Mouse (Mus musculus): Measurements from ENCODE around the gene Calu. TPM values are rescaled to one million over a fixed set of nuclear protein-coding genes. Genes with fewer than 3 reads are reported as not detected.

Gene Calu
- total RNA-seq (2012; rRNA removed) (107 and 125 TPM in 2 replicates), total RNA-seq (2014; rRNA removed) (161 and 166 TPM in 2 replicates), polyA plus RNA-seq (2012; ENCODE audit: insufficient read length, low read depth) (112 and 128 TPM in 2 replicates)

DNA sequence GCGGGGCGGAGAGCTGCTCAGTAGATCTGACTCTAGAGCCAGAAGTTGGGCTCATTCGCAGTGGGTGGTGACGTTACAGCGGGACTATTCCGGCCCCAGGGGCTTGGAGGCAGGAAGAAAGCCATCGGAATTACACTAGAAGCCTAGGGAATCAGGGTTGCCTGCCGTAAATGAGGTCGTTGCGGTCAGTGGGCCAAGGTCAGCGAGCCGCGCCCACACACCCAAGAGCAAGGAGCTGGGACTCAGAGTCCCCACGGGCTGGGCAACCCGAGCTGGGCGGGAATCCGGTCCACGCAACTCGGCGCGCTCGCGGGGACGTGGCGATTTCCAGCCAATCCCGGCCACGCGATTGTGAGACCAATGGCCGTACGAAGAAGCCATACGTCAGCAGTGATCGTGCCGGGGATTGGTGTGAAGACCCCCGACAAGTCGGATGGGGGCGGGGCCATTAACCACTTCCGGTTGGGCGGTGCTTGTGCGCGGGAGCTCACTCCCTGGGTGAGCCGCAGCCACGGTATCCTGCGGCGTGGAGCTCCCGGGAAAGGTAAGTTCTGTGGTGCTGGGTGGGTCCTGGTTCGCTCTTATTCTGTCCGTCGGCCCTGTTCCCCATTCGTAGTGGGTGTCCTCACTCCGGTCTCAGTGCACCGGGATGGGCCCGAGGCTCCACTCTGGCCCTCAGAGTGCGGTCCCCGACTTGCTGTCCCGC, at the start of gene Calu:
Calu (plus strand) TSS at position 405 of the 706 bp plus-strand sequence.
- dilution Hi-C loops (cut with MboI; ENCODE audit: extremely low pct_ligation_motif_present, extremely low pct_unique_long_range_greater_than_20kb, low sequenced_read_pairs), result no loop called here
- TF ChIP-seq HCFC1 (IDR thresholded peaks at IDR 0.05; ENCODE audit: low read depth, low read length) (peak; percentile 77), E2F4 (IDR thresholded peaks at IDR 0.05; ENCODE audit: insufficient replicate concordance, low read depth, low read length) (0 out of 2 replicates have a peak, but pooled peaks have one; percentile 40), KAT2A (IDR thresholded peaks at IDR 0.05; ENCODE audit: insufficient replicate concordance, low read length) (0 out of 2 replicates have a peak, but pooled peaks have one; percentile 60), ELF1 (IDR thresholded peaks at IDR 0.05; ENCODE audit: low read depth, low read length) (peak; percentile 82), MAZ (IDR thresholded peaks at IDR 0.05; ENCODE audit: low read depth, low read length) (0 out of 2 replicates have a peak, but pooled peaks have one; percentile 16), SIN3A (IDR thresholded peaks at IDR 0.05; ENCODE audit: low read length) (peak; percentile 60; the same call in 1 of the 2 replicates), RCOR1 (conservative IDR thresholded peaks at IDR 0.05; ENCODE audit: low read depth, low read length) (no peak), POLR2A (IDR thresholded peaks at IDR 0.05; ENCODE audit: low read depth, low read length) (peak; percentile 99), UBTF (IDR thresholded peaks at IDR 0.05; ENCODE audit: low read depth, low read length) (no peak), NRF1 (IDR thresholded peaks at IDR 0.05; ENCODE audit: low read depth, low read length) (peak; percentile 63), ZMIZ1 (IDR thresholded peaks at IDR 0.05; ENCODE audit: low read depth, low read length) (peak; percentile 93), POLR2AphosphoS2 (IDR thresholded peaks at IDR 0.05; ENCODE audit: low read depth, low read length) (peak; percentile 86; the same call in 1 of the 2 replicates), IRF4 (IDR thresholded peaks at IDR 0.05; ENCODE audit: low read depth, low read length) (no peak; the same call in 1 of the 2 replicates), TBP (conservative IDR thresholded peaks at IDR 0.05; ENCODE audit: low read depth, low read length) (peak; percentile 48; the same call in 1 of the 2 replicates), TCF12 (IDR thresholded peaks at IDR 0.05; ENCODE audit: low read depth, low read length) (peak; percentile 87), MXI1 (IDR thresholded peaks at IDR 0.05; ENCODE audit: low read depth, low read length) (peak; percentile 64), NELFE (IDR thresholded peaks at IDR 0.05; ENCODE audit: low read depth, low read length) (peak; percentile 95), MEF2A (IDR thresholded peaks at IDR 0.05; ENCODE audit: borderline replicate concordance, low read depth, low read length) (no peak; the same call in 1 of the 2 replicates), CHD2 (IDR thresholded peaks at IDR 0.05; ENCODE audit: low read length) (peak; percentile 64)
- H3K9me3 ChIP-seq (replicated peaks; ENCODE audit: low read length), result no peaks in the 10 kb centered on the region

More for the DNA sequence above, at the start of gene Calu:
- H3K36me3 ChIP-seq (replicated peaks in 1 of 2; ENCODE audit: control insufficient read depth in 1 of 2, insufficient read depth in 1 of 2, low read length in 1 of 2), result peaks cover 0 to 3% of the 10 kb centered on the region in 2 experiments
- H3K9ac ChIP-seq (ENCODE audit: insufficient read depth, low read depth), result peak within 1 kb of the TSS; percentile 86
- in situ Hi-C loops (cut with MboI; ENCODE audit: low pct_ligation_motif_present, low pct_unique_long_range_greater_than_20kb, low sequenced_read_pairs), result no loop called here
- peak within 1 kb of the TSS; percentile 78 to 100 (median 95) for H3K4me3 ChIP-seq (replicated peaks in 1 of 3; ENCODE audit: low read depth in 2 of 3, low read length in 2 of 3, poor library complexity in 1 of 3)
- H3K27me3 ChIP-seq (replicated peaks), result peaks cover 22% of the 10 kb centered on the region
- H3K4me2 ChIP-seq (ENCODE audit: insufficient read depth, low read depth, poor library complexity, severe bottlenecking), result peak within 1 kb of the TSS; percentile 97
- peak; percentile 98 for DNase-seq (ENCODE audit: extremely low read depth)
- peaks cover 2 to 19% of the 10 kb centered on the region in 2 experiments; a peak in 2 of 4 replicates for H3K4me1 ChIP-seq (ENCODE audit: control insufficient read depth in 1 of 2, insufficient read depth in 2 of 2)
- H3K27ac ChIP-seq (ENCODE audit: insufficient read depth, low read depth), result no peak within 1 kb of the TSS
- H3K79me2 ChIP-seq (replicated peaks; ENCODE audit: control insufficient read depth, extremely low read depth, insufficient read depth, poor library complexity, severe bottlenecking), result peaks cover 42% of the 10 kb centered on the region
